Mouse (Mus musculus): ENCODE measurements around the gene Srpx. TPM values are rescaled to one million over a fixed set of nuclear protein-coding genes. Genes with fewer than 3 reads are reported as not detected.

The Srpx gene
- polyA plus RNA-seq, 1 experiment from 2014 or later: 20.5 TPM

GRCm38 (mm10) chrX:10079981-10080380 is 37.5 kb downstream of the Srpx start:
- Histone ChIP-seq H3K4me3 (ENCODE audit: low read depth, low read length) (no peak overlapping the region), H3K4me1 (replicated peaks; ENCODE audit: control insufficient read depth, insufficient read depth, low read length) (no peaks in the 10 kb centered on the region), H3K27me3 (replicated peaks; ENCODE audit: control insufficient read depth, insufficient read depth, low read length) (no peaks in the 10 kb centered on the region), H3K36me3 (ENCODE audit: control insufficient read depth, insufficient read depth, low read length) (no peaks in the 10 kb centered on the region), H3K9ac (ENCODE audit: low read length) (no peak overlapping the region), H3K27ac (ENCODE audit: low read depth) (no peak overlapping the region), H3K4me2 (ENCODE audit: low read length) (no peak overlapping the region), H3K9me3 (ENCODE audit: control insufficient read depth, low read length) (no peaks in the 10 kb centered on the region)
- DNase-seq (ENCODE audit: low spot score) (no peak), ATAC-seq (replicated peaks; ENCODE audit: low FRiP score, low TSS enrichment, low read depth) (no peak)
- WGBS: 75% methylated on average over 1 of the region's 1 CpGs

- WGBS: 75% methylated on average over 3 of the region's 3 CpGs
- Histone ChIP-seq H3K9ac (ENCODE audit: low read length) (no peak overlapping the region), H3K4me3 (ENCODE audit: low read depth, low read length) (no peak overlapping the region), H3K4me2 (ENCODE audit: low read length) (no peak overlapping the region), H3K27ac (ENCODE audit: low read depth) (no peak overlapping the region), H3K9me3 (ENCODE audit: control insufficient read depth, low read length) (no peaks in the 10 kb centered on the region), H3K27me3 (replicated peaks; ENCODE audit: control insufficient read depth, insufficient read depth, low read length) (no peaks in the 10 kb centered on the region), H3K4me1 (replicated peaks; ENCODE audit: control insufficient read depth, insufficient read depth, low read length) (no peaks in the 10 kb centered on the region), H3K36me3 (ENCODE audit: control insufficient read depth, insufficient read depth, low read length) (no peaks in the 10 kb centered on the region)
- ATAC-seq (replicated peaks; ENCODE audit: low FRiP score, low TSS enrichment, low read depth): no peak
- no peak for DNase-seq (ENCODE audit: low spot score)
These were observed 43.5 kb downstream of the Srpx start for GRCm38 (mm10) chrX:10073966-10074365.

- Histone ChIP-seq H3K4me1 (replicated peaks; ENCODE audit: control insufficient read depth, insufficient read depth, low read length) (no peaks in the 10 kb centered on the region), H3K4me2 (ENCODE audit: low read length) (no peak overlapping the region), H3K4me3 (ENCODE audit: low read depth, low read length) (no peak overlapping the region), H3K9ac (ENCODE audit: low read length) (no peak overlapping the region), H3K36me3 (ENCODE audit: control insufficient read depth, insufficient read depth, low read length) (no peaks in the 10 kb centered on the region), H3K27ac (ENCODE audit: low read depth) (no peak overlapping the region), H3K27me3 (replicated peaks; ENCODE audit: control insufficient read depth, insufficient read depth, low read length) (no peaks in the 10 kb centered on the region), H3K9me3 (ENCODE audit: control insufficient read depth, low read length) (no peaks in the 10 kb centered on the region)
- DNase-seq (ENCODE audit: low spot score) (no peak), ATAC-seq (replicated peaks; ENCODE audit: low FRiP score, low TSS enrichment, low read depth) (no peak)
- WGBS: 58% methylated on average over 2 of the region's 2 CpGs
These were observed 46.0 kb downstream of the Srpx start for GRCm38 (mm10) chrX:10071529-10071928.

GRCm38 (mm10) chrX:10070689-10071088 is 46.8 kb downstream of the Srpx start:
- no peaks in the 10 kb centered on the region for H3K27me3 ChIP-seq (replicated peaks; ENCODE audit: control insufficient read depth, insufficient read depth, low read length)
- no peak overlapping the region for H3K4me2 ChIP-seq (ENCODE audit: low read length)
- 27% methylated on average over 6 of the region's 6 CpGs for WGBS
- DNase-seq (ENCODE audit: low spot score) (no peak), ATAC-seq (replicated peaks; ENCODE audit: low FRiP score, low TSS enrichment, low read depth) (no peak)
- H3K9ac ChIP-seq (ENCODE audit: low read length): no peak overlapping the region
- H3K4me1 ChIP-seq (replicated peaks; ENCODE audit: control insufficient read depth, insufficient read depth, low read length): no peaks in the 10 kb centered on the region
- H3K4me3 ChIP-seq (ENCODE audit: low read depth, low read length): no peak overlapping the region
- no peaks in the 10 kb centered on the region for H3K9me3 ChIP-seq (ENCODE audit: control insufficient read depth, low read length)
- H3K27ac ChIP-seq (ENCODE audit: low read depth): no peak overlapping the region
- H3K36me3 ChIP-seq (ENCODE audit: control insufficient read depth, insufficient read depth, low read length): no peaks in the 10 kb centered on the region

GRCm38 (mm10) chrX:10069405-10069804 is 48.1 kb downstream of the Srpx start:
- H3K4me1 ChIP-seq (replicated peaks; ENCODE audit: control insufficient read depth, insufficient read depth, low read length): no peaks in the 10 kb centered on the region
- no peak overlapping the region for H3K4me2 ChIP-seq (ENCODE audit: low read length)
- WGBS: 63% methylated on average over 4 of the region's 4 CpGs
- H3K27me3 ChIP-seq (replicated peaks; ENCODE audit: control insufficient read depth, insufficient read depth, low read length): no peaks in the 10 kb centered on the region
- H3K4me3 ChIP-seq (ENCODE audit: low read depth, low read length): no peak overlapping the region
- no peak for DNase-seq (ENCODE audit: low spot score)
- H3K9me3 ChIP-seq (ENCODE audit: control insufficient read depth, low read length): no peaks in the 10 kb centered on the region
- H3K9ac ChIP-seq (ENCODE audit: low read length): no peak overlapping the region
- no peak overlapping the region for H3K27ac ChIP-seq (ENCODE audit: low read depth)
- no peaks in the 10 kb centered on the region for H3K36me3 ChIP-seq (ENCODE audit: control insufficient read depth, insufficient read depth, low read length)
- ATAC-seq (replicated peaks; ENCODE audit: low FRiP score, low TSS enrichment, low read depth): no peak

- ATAC-seq (replicated peaks; ENCODE audit: low FRiP score, low TSS enrichment, low read depth): no peak
- H3K4me2 ChIP-seq (ENCODE audit: low read length): no peak overlapping the region
- no peak overlapping the region for H3K9ac ChIP-seq (ENCODE audit: low read length)
- no peaks in the 10 kb centered on the region for H3K36me3 ChIP-seq (ENCODE audit: control insufficient read depth, insufficient read depth, low read length)
- WGBS: 81% methylated on average over 1 of the region's 1 CpGs
- no peak overlapping the region for H3K4me3 ChIP-seq (ENCODE audit: low read depth, low read length)
- DNase-seq (ENCODE audit: low spot score): no peak
- H3K27ac ChIP-seq (ENCODE audit: low read depth): no peak overlapping the region
- H3K9me3 ChIP-seq (ENCODE audit: control insufficient read depth, low read length): no peaks in the 10 kb centered on the region
- H3K4me1 ChIP-seq (replicated peaks; ENCODE audit: control insufficient read depth, insufficient read depth, low read length): no peaks in the 10 kb centered on the region
- no peaks in the 10 kb centered on the region for H3K27me3 ChIP-seq (replicated peaks; ENCODE audit: control insufficient read depth, insufficient read depth, low read length)
These were observed 53.7 kb downstream of the Srpx start for GRCm38 (mm10) chrX:10063781-10064180.

- no peak overlapping the region for H3K9ac ChIP-seq (ENCODE audit: low read length)
- no peaks in the 10 kb centered on the region for H3K36me3 ChIP-seq (ENCODE audit: control insufficient read depth, insufficient read depth, low read length)
- DNase-seq (ENCODE audit: low spot score): no peak
- no peaks in the 10 kb centered on the region for H3K27me3 ChIP-seq (replicated peaks; ENCODE audit: control insufficient read depth, insufficient read depth, low read length)
- H3K4me3 ChIP-seq (ENCODE audit: low read depth, low read length): no peak overlapping the region
- ATAC-seq (replicated peaks; ENCODE audit: low FRiP score, low TSS enrichment, low read depth): no peak
- no peak overlapping the region for H3K4me2 ChIP-seq (ENCODE audit: low read length)
- no peaks in the 10 kb centered on the region for H3K4me1 ChIP-seq (replicated peaks; ENCODE audit: control insufficient read depth, insufficient read depth, low read length)
- WGBS: 88% methylated on average over 2 of the region's 2 CpGs
- no peak overlapping the region for H3K27ac ChIP-seq (ENCODE audit: low read depth)
- no peaks in the 10 kb centered on the region for H3K9me3 ChIP-seq (ENCODE audit: control insufficient read depth, low read length)
These were observed 54.1 kb downstream of the Srpx start for GRCm38 (mm10) chrX:10063361-10063760.

- no peak overlapping the region for H3K4me3 ChIP-seq (ENCODE audit: low read depth, low read length)
- no peak overlapping the region for H3K9ac ChIP-seq (ENCODE audit: low read length)
- no peaks in the 10 kb centered on the region for H3K9me3 ChIP-seq (ENCODE audit: control insufficient read depth, low read length)
- H3K4me1 ChIP-seq (replicated peaks; ENCODE audit: control insufficient read depth, insufficient read depth, low read length): no peaks in the 10 kb centered on the region
- no peak overlapping the region for H3K4me2 ChIP-seq (ENCODE audit: low read length)
- ATAC-seq (replicated peaks; ENCODE audit: low FRiP score, low TSS enrichment, low read depth): no peak
- H3K27me3 ChIP-seq (replicated peaks; ENCODE audit: control insufficient read depth, insufficient read depth, low read length): no peaks in the 10 kb centered on the region
- 82% methylated on average over 4 of the region's 4 CpGs for WGBS
- DNase-seq (ENCODE audit: low spot score): no peak
- H3K27ac ChIP-seq (ENCODE audit: low read depth): no peak overlapping the region
- no peaks in the 10 kb centered on the region for H3K36me3 ChIP-seq (ENCODE audit: control insufficient read depth, insufficient read depth, low read length)
These were observed 55.3 kb downstream of the Srpx start for GRCm38 (mm10) chrX:10062201-10062600.

GRCm38 (mm10) chrX:10034666-10035065 is 82.8 kb downstream of the Srpx start:
- Histone ChIP-seq H3K27ac (ENCODE audit: low read depth) (no peak overlapping the region), H3K4me3 (ENCODE audit: low read depth, low read length) (no peak overlapping the region), H3K36me3 (ENCODE audit: control insufficient read depth, insufficient read depth, low read length) (no peaks in the 10 kb centered on the region), H3K27me3 (replicated peaks; ENCODE audit: control insufficient read depth, insufficient read depth, low read length) (no peaks in the 10 kb centered on the region), H3K4me1 (replicated peaks; ENCODE audit: control insufficient read depth, insufficient read depth, low read length) (no peaks in the 10 kb centered on the region), H3K9me3 (ENCODE audit: control insufficient read depth, low read length) (no peaks in the 10 kb centered on the region), H3K9ac (ENCODE audit: low read length) (no peak overlapping the region), H3K4me2 (ENCODE audit: low read length) (no peak overlapping the region)
- no peak for ATAC-seq (replicated peaks; ENCODE audit: low FRiP score, low TSS enrichment, low read depth)
- DNase-seq (ENCODE audit: low spot score): no peak
